Mouse (Mus musculus) E14TG2a.4 (cell line): ENCODE results near the gene Dnajc9.

Experiments
- CTCF ChIP-seq: conservative IDR thresholded peaks from 2 replicates; pipeline ENCODE4 v1.5.1; 2014; ENCODE audit warnings: low read length
- NANOG ChIP-seq: IDR thresholded peaks from 2 replicates; pipeline ENCODE4 v1.6.1; 2014; ENCODE audit warnings: borderline replicate concordance, low read length, mixed read lengths
- POU5F1 ChIP-seq: IDR thresholded peaks from 2 replicates; pipeline ENCODE4 v1.6.1; 2014; ENCODE audit warnings: low read length, borderline replicate concordance

GRCm38 (mm10) chr14:20340866-20341265, 47.8 kb downstream of the Dnajc9 start:
- TF ChIP-seq CTCF (no peak), POU5F1 (no peak), NANOG (no peak)
